Mouse (Mus musculus): ENCODE measurements around the gene Olfr304.

Olfr304 gene

DNA sequence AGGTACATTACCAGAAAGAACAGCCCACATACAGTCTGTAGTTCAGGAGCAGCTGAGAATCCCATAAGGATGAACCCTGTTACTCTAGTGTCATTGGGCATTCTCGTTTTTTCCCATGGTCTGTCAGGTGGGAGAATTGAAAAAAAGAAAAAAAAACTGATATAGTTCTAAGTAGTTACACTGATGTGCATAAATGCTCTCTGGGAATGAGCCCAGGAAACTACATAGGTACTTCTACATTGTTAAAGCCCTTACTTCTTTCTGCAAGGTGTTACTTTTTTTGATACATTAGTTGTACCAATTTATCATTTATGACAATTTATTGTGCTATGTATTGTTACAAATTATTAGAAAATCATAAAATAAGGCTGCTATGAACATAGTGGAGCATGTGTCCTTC lies at the start of gene Olfr304:
Olfr304 (minus strand) TSS at position 101 of the 400 bp plus-strand sequence.
- no peak for TF ChIP-seq GATA4 (IDR thresholded peaks at IDR 0.05; ENCODE audit: insufficient replicate concordance, low read length)

DNA sequence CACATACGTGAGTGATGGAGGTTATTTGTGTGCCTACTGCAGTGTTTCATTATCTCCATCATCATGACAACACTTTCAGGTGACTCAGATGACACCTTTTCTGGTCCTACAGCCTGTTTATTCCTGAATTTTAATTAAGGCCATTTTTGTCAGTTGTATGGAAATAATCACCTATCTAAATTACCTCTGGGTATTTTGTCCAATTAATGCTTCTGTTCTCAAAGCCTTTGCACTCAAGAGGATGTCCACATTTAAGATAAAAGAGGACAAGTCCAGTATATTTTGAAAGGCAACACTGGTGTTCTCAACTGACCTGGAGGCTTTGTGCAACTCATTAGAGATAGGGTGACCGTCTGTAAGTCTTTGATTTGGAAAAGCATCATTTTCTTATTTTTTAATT lies 17.1 kb upstream of the Olfr304 start, which contains the start of gene Olfr301:
Olfr301 (plus strand) TSS at position 301 of the 400 bp plus-strand sequence.
- no peak for TF ChIP-seq GATA4 (IDR thresholded peaks at IDR 0.05; ENCODE audit: insufficient replicate concordance, low read length)

DNA sequence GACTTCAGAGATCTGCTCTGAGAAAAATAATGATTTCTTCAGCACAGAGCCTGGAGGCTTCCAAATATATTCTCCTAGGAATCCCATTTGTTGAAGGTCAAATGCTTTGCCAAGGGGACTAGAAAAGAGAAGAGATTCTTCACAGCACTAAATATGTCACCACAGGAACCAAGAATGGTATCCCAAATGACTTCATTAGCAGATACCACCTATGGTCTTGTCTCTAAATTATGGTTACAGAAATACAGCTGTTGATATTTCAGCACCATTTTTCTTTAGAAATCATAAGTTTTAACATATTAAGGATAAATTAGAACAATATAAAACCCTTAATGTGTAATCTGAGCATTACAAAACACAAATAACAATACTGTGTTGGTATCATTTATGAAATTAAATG lies 11.2 kb upstream of the Olfr304 start, which contains the start of gene Olfr303:
Olfr303 (minus strand) TSS at position 101 of the 400 bp plus-strand sequence.
- TF ChIP-seq GATA4 (IDR thresholded peaks at IDR 0.05; ENCODE audit: insufficient replicate concordance, low read length): no peak

DNA sequence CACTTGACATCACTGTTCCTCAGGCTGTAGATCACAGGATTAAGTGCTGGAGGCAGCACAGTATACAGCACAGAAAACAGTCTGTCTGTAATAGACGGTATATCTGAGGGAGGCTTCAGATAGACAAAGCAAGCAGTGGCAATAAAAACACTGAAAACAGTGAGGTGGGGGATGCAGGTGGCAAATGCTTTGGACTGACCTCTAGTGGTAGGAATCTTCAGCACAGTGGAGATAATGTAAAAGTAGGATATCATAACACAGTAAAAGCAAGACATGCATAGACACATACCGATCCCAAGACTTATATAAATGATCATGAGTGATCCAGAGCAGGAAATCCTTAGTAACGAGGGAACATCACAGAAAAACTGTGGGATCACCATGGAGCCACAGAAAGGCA lies 689 bp downstream of the Olfr304 start:
- TF ChIP-seq GATA4 (IDR thresholded peaks at IDR 0.05; ENCODE audit: insufficient replicate concordance, low read length): no peak

DNA sequence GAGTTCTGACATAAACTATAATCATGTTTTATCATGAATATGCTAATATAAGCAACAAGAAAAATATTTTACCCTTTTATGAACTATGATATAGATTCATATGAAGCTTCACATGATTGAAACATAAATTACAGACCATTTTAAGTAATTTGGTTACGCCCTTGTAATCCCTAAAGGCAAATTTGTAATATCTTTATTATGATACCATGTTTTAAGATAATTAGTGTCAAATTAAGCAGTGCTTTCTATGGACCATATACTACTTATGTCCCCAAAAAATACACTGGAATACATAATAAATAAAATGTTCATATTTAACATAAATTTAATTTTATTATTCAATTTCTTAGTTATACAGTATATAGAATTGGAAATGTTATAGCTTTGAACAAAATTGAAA lies 19.6 kb downstream of the Olfr304 start, which contains the start of gene Olfr305:
Olfr305 (minus strand) TSS at position 101 of the 400 bp plus-strand sequence.
- TF ChIP-seq GATA4 (IDR thresholded peaks at IDR 0.05; ENCODE audit: insufficient replicate concordance, low read length): no peak

DNA sequence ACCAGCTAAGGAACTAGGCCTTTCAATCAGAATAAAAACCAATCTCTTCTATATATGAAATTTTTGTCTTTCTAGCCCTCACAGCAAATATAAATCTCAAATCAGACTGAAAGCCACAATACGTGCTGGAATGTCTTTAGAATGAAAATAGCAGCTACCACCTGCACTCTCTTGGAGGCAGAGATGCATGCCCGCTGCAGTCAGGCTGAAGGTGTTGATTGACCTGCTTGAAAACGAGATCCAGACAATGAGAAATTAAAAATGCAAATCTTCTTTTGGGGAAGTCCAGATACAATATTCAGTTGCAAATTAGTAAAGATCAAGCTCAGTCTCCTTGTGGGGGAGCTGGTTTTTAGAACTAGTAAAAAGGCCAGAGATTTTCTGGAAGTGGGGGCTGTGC lies 42.2 kb downstream of the Olfr304 start:
- TF ChIP-seq GATA4 (IDR thresholded peaks at IDR 0.05; ENCODE audit: insufficient replicate concordance, low read length): no peak

DNA sequence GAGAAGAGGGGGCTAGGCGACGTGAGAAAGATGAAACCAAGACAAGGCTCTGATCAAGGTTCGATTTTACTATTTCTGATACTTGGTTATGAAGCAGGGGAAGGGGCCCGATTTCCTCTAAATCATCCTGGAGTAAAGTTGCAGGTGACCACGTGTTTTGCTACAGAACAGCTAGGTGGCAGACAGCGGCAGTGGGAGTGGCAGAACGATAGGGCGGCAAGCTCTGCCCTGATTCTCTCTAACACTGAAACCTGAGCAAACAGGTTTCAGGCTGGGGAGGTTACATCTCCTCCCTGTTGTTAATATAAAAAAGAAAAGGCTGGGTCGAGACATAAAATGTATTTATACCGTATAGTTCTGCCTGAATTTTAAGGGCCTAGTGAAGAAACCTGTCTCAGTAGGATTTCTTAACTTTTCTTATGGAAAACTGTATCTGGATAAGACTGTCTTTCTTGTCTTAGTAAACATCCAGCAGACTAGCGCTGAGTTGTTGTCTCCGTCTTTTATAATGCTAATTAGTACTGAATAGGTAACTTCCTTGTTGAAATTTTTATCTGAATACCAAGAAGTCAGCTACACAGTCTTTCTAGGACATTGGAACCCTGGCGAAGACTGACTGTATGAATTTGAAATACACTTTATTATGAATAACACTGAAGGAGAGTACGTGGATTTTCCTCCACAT lies 43.4 kb downstream of the Olfr304 start:
- no peak for TF ChIP-seq GATA4 (IDR thresholded peaks at IDR 0.05; ENCODE audit: insufficient replicate concordance, low read length)

DNA sequence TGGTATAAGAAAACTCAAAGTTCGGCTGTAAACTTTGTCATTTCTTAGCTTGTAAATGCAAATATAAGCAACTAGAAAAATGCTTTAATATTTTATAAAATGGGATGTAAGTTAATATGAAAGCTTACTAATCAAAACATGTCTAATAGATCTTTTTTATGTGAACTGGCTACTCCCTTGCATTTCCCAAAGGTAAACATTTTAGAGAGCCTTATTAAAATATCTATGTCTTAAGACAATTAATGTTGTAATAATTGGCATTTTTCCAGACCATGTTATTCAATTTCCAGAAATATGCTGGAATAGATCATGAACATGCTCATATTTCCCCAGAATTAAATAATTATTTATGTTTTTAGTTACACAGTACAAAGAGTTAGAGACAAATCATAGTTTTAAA lies 49.0 kb downstream of the Olfr304 start, which contains the start of gene Olfr307:
Olfr307 (minus strand) TSS at position 101 of the 400 bp plus-strand sequence.
- no peak for TF ChIP-seq GATA4 (IDR thresholded peaks at IDR 0.05; ENCODE audit: insufficient replicate concordance, low read length)
